Comparison of ENCODE assay signal across 9 mouse cellular contexts in genomic region chr2:97468372-97468771, GRCm38 (mm10).
DNase-seq lines count a peak whose midpoint lies in the region; ATAC-seq lines count a peak whose summit lies in the region.
"Had no signal": no experiment of that assay in that cellular context is flagged by ENCODE, and none has a peak within 500 bp of the region (broad histone marks: within the 10 kb centered on the region; RNA-seq: fewer than 3 reads in every experiment).

No protein-coding gene starts in this region.

- no peak overlapping the region for H3K9ac ChIP-seq in intestine, embryonic 14.5 days (ENCODE audit: low read length)
- no peak overlapping the region for H3K9ac ChIP-seq in intestine, embryonic 16.5 days (ENCODE audit: low read depth, low read length)
- H3K9ac ChIP-seq in forebrain, embryonic 12.5 days = peak overlapping the region; percentile 48; the same call in 1 of the 2 replicates
- H3K9ac ChIP-seq in midbrain, embryonic 11.5 days (ENCODE audit: low read length) = no peak overlapping the region

- H3K9me3 ChIP-seq in intestine, embryonic 14.5 days (ENCODE audit: control insufficient read depth, low read length) = no peaks in the 10 kb centered on the region
- no peaks in the 10 kb centered on the region for H3K9me3 ChIP-seq in intestine, embryonic 16.5 days (ENCODE audit: control insufficient read depth, low read length)
- no peaks in the 10 kb centered on the region for H3K9me3 ChIP-seq in forebrain, embryonic 12.5 days
- no peaks in the 10 kb centered on the region for H3K9me3 ChIP-seq in midbrain, embryonic 11.5 days (ENCODE audit: control insufficient read depth, low read length)

- H3K4me2 ChIP-seq in intestine, embryonic 14.5 days (ENCODE audit: low read length) = peak overlapping the region; percentile 89
- no peak overlapping the region for H3K4me2 ChIP-seq in intestine, embryonic 16.5 days (ENCODE audit: low read depth, low read length)
- peak overlapping the region; percentile 72 for H3K4me2 ChIP-seq in forebrain, embryonic 12.5 days
- H3K4me2 ChIP-seq in midbrain, embryonic 11.5 days = peak overlapping the region; percentile 55

- no peaks in the 10 kb centered on the region for H3K4me1 ChIP-seq in intestine, embryonic 14.5 days (replicated peaks; ENCODE audit: control insufficient read depth, insufficient read depth, low read length)
- H3K4me1 ChIP-seq in intestine, embryonic 16.5 days (ENCODE audit: control insufficient read depth, insufficient read depth, low read length) = no peaks in the 10 kb centered on the region
- H3K4me1 ChIP-seq in forebrain, embryonic 12.5 days = 0 out of 2 replicates have a peak, but pooled peaks cover 7% of the 10 kb centered on the region
- no peaks in the 10 kb centered on the region for H3K4me1 ChIP-seq in midbrain, embryonic 11.5 days (ENCODE audit: control insufficient read depth, insufficient read depth, low read length)

- H3K27ac ChIP-seq in intestine, embryonic 14.5 days (ENCODE audit: low read depth) = no peak overlapping the region
- H3K27ac ChIP-seq in intestine, embryonic 16.5 days (ENCODE audit: low read length) = no peak overlapping the region
- no peak overlapping the region for H3K27ac ChIP-seq in forebrain, embryonic 12.5 days
- no peak overlapping the region for H3K27ac ChIP-seq in midbrain, embryonic 11.5 days (ENCODE audit: low read depth, low read length)

- H3K27me3 ChIP-seq in intestine, embryonic 14.5 days (replicated peaks; ENCODE audit: control insufficient read depth, insufficient read depth, low read length) = peaks cover 5% of the 10 kb centered on the region; the same call in 1 of the 2 replicates
- peaks cover 4% of the 10 kb centered on the region; the same call in 1 of the 2 replicates for H3K27me3 ChIP-seq in intestine, embryonic 16.5 days (replicated peaks; ENCODE audit: control insufficient read depth, insufficient read depth, low read length)
- H3K27me3 ChIP-seq in forebrain, embryonic 12.5 days = 0 out of 2 replicates have a peak, but pooled peaks cover 4% of the 10 kb centered on the region
- H3K27me3 ChIP-seq in midbrain, embryonic 11.5 days (ENCODE audit: control insufficient read depth, insufficient read depth, low read length) = no peaks in the 10 kb centered on the region

- WGBS in intestine, embryonic 14.5 days = 44% methylated on average over 5 of the region's 5 CpGs
- WGBS in intestine, embryonic 16.5 days = 39% methylated on average over 5 of the region's 5 CpGs
- WGBS in forebrain, embryonic 12.5 days = 15% methylated on average over 5 of the region's 5 CpGs
- 34% methylated on average over 5 of the region's 5 CpGs for WGBS in midbrain, embryonic 11.5 days

- no peaks in the 10 kb centered on the region for H3K36me3 ChIP-seq in intestine, embryonic 14.5 days (ENCODE audit: control insufficient read depth, insufficient read depth, low read length)
- H3K36me3 ChIP-seq in intestine, embryonic 16.5 days (ENCODE audit: control insufficient read depth, insufficient read depth, low read length) = no peaks in the 10 kb centered on the region
- H3K36me3 ChIP-seq in forebrain, embryonic 12.5 days (replicated peaks) = no peaks in the 10 kb centered on the region
- no peaks in the 10 kb centered on the region for H3K36me3 ChIP-seq in midbrain, embryonic 11.5 days (ENCODE audit: control insufficient read depth, insufficient read depth, low read length)

- ATAC-seq in intestine, embryonic 14.5 days (replicated peaks; ENCODE audit: low FRiP score, low TSS enrichment, low read depth) = no peak
- no peak for ATAC-seq in intestine, embryonic 16.5 days
- ATAC-seq in forebrain, embryonic 12.5 days (ENCODE audit: low FRiP score) = no peak
- no peak for ATAC-seq in midbrain, embryonic 11.5 days (ENCODE audit: low FRiP score)
- no peak for ATAC-seq in megakaryocyte, adult 5-6 weeks (ENCODE audit: poor library complexity, severe bottlenecking)

- no peak for DNase-seq in intestine, embryonic 14.5 days (ENCODE audit: low spot score)
- DNase-seq in Muller cell, postnatal 12 days (ENCODE audit: inconsistent ontology term) = peak; percentile 38
- no peak for DNase-seq in midbrain, embryonic 11.5 days (ENCODE audit: low spot score, missing footprints)
- no peak for DNase-seq in spleen, adult 12 weeks (ENCODE audit: low spot score)
- DNase-seq in lung, postnatal 10 days = no peak
- DNase-seq: thymus, postnatal 25 days had no signal

- H3K4me3 ChIP-seq in intestine, embryonic 14.5 days (ENCODE audit: low read depth, low read length) = peak overlapping the region; percentile 51
- no peak overlapping the region for H3K4me3 ChIP-seq in intestine, embryonic 16.5 days (ENCODE audit: low read length)
- peak overlapping the region; percentile 52 for H3K4me3 ChIP-seq in forebrain, embryonic 12.5 days (replicated peaks)
- peak overlapping the region; percentile 44 for H3K4me3 ChIP-seq in midbrain, embryonic 11.5 days (ENCODE audit: low read depth, low read length)
